Mouse (Mus musculus) CH12.LX (cell line): ENCODE data around the gene Ift172. TPM values are rescaled to one million over a fixed set of nuclear protein-coding genes. Genes with fewer than 3 reads are reported as not detected.

ENCODE experiments used
- DNase-seq: peaks from one replicate; pipeline ENCODE4 v3.0.0-alpha.2; 2013; ENCODE audit errors: extremely low read depth
- H3K27ac ChIP-seq: 2 replicates; pipeline ENCODE4 v1.5.1; 2012; ENCODE audit warnings: low read depth, mild to moderate bottlenecking, control low read depth, moderate library complexity; ENCODE audit not compliant: insufficient read depth
- H3K27me3 ChIP-seq: replicated peaks from 2 replicates; pipeline ENCODE3; 2012; ENCODE audit warnings: inconsistent platforms
- H3K36me3 ChIP-seq, 2 experiments: replicated peaks in 1 of 2; 2 replicates each; pipeline versions ENCODE3 to v1.6.1; 2012; ENCODE audit warnings: inconsistent platforms in 1 of 2, low read length in 1 of 2, mild to moderate bottlenecking in 1 of 2, mixed read lengths in 1 of 2, moderate library complexity in 1 of 2; ENCODE audit not compliant: control insufficient read depth in 1 of 2, insufficient read depth in 1 of 2
- H3K4me1 ChIP-seq, 2 experiments: 2 replicates each; pipeline ENCODE4 v1.6.1; 2012; ENCODE audit warnings: inconsistent platforms in 1 of 2, moderate library complexity in 1 of 2; ENCODE audit not compliant: insufficient read depth in 2 of 2, control insufficient read depth in 1 of 2
- H3K4me2 ChIP-seq: 2 replicates; pipeline ENCODE4 v1.6.1; 2012; ENCODE audit warnings: low read depth, mild to moderate bottlenecking, control low read depth; ENCODE audit not compliant: poor library complexity, insufficient read depth, severe bottlenecking
- H3K4me3 ChIP-seq, 3 experiments: fragments of 150-350 bp in 1 of 3; sonication (generic) in 1 of 3; replicated peaks in 1 of 3; 2 replicates each; pipeline versions ENCODE3 to v1.5.1; 2011 to 2012; ENCODE audit warnings: low read depth in 2 of 3, low read length in 2 of 3, mild to moderate bottlenecking in 2 of 3, moderate library complexity in 2 of 3, control low read depth in 1 of 3, improper control_type of control experiment in 1 of 3, inconsistent platforms in 1 of 3, mixed read lengths in 1 of 3; ENCODE audit not compliant: poor library complexity in 1 of 3
- H3K79me2 ChIP-seq: replicated peaks from 2 replicates; pipeline ENCODE4 v1.6.1; 2012; ENCODE audit warnings: mild to moderate bottlenecking, moderate library complexity; ENCODE audit not compliant: control insufficient read depth, poor library complexity, insufficient read depth, severe bottlenecking; ENCODE audit errors: extremely low read depth
- H3K9ac ChIP-seq: 2 replicates; pipeline ENCODE4 v1.6.1; 2012; ENCODE audit warnings: low read depth, mild to moderate bottlenecking, control low read depth, moderate library complexity; ENCODE audit not compliant: insufficient read depth
- H3K9me3 ChIP-seq: replicated peaks from 2 replicates; pipeline ENCODE3; 2012; ENCODE audit warnings: low read length, inconsistent platforms, mixed read lengths
- CHD1 ChIP-seq: IDR thresholded peaks from 2 replicates; pipeline ENCODE4 v1.6.1; 2012; ENCODE audit warnings: low read depth, low read length, improper control_type of control experiment, inconsistent platforms
- CHD2 ChIP-seq: IDR thresholded peaks from 2 replicates; pipeline ENCODE4 v1.6.1; 2011; ENCODE audit warnings: low read length, improper control_type of control experiment
- CTCF ChIP-seq, 2 experiments: IDR thresholded peaks in 1 of 2; conservative IDR thresholded peaks in 1 of 2; 2 replicates each; pipeline ENCODE4 v1.5.1; 2011 to 2012; ENCODE audit warnings: low read depth in 2 of 2, low read length in 2 of 2, improper control_type of control experiment in 1 of 2, inconsistent platforms in 1 of 2, mild to moderate bottlenecking in 1 of 2, moderate library complexity in 1 of 2
- E2F4 ChIP-seq: IDR thresholded peaks from 2 replicates; pipeline ENCODE4 v1.6.1; 2011; ENCODE audit warnings: low read depth, low read length, improper control_type of control experiment; ENCODE audit not compliant: insufficient replicate concordance
- GABPA ChIP-seq: IDR thresholded peaks from 2 replicates; pipeline ENCODE4 v1.6.1; 2012; ENCODE audit warnings: low read depth, low read length, improper control_type of control experiment, inconsistent platforms; ENCODE audit not compliant: insufficient replicate concordance
- HCFC1 ChIP-seq: IDR thresholded peaks from 2 replicates; pipeline ENCODE4 v1.6.1; 2012; ENCODE audit warnings: low read depth, mild to moderate bottlenecking, inconsistent platforms, low read length, improper control_type of control experiment
- KAT2A ChIP-seq: IDR thresholded peaks from 2 replicates; pipeline ENCODE4 v1.6.1; 2012; ENCODE audit warnings: low read length, improper control_type of control experiment, inconsistent platforms; ENCODE audit not compliant: insufficient replicate concordance
- MEF2A ChIP-seq: IDR thresholded peaks from 2 replicates; pipeline ENCODE4 v1.6.1; 2014; ENCODE audit warnings: low read depth, mild to moderate bottlenecking, inconsistent platforms, low read length, improper control_type of control experiment, borderline replicate concordance
- MXI1 ChIP-seq: IDR thresholded peaks from 2 replicates; pipeline ENCODE4 v1.6.1; 2011; ENCODE audit warnings: mild to moderate bottlenecking, low read depth, low read length, improper control_type of control experiment
- MYC ChIP-seq: IDR thresholded peaks from 2 replicates; pipeline ENCODE4 v1.6.1; 2011; ENCODE audit warnings: low read depth, mild to moderate bottlenecking, improper control_type of control experiment, low read length
- NRF1 ChIP-seq: IDR thresholded peaks from 2 replicates; pipeline ENCODE4 v1.6.1; 2014; ENCODE audit warnings: low read depth, mild to moderate bottlenecking, inconsistent platforms, low read length, improper control_type of control experiment, moderate library complexity
- PAX5 ChIP-seq: IDR thresholded peaks from 2 replicates; pipeline ENCODE4 v1.6.1; 2012; ENCODE audit warnings: low read length, inconsistent platforms, mixed read lengths
- POLR2AphosphoS2 ChIP-seq: IDR thresholded peaks from 2 replicates; pipeline ENCODE4 v1.6.1; 2011; ENCODE audit warnings: low read depth, low read length, improper control_type of control experiment
- RAD21 ChIP-seq: IDR thresholded peaks from 2 replicates; pipeline ENCODE4 v1.6.1; 2011; ENCODE audit warnings: low read depth, mild to moderate bottlenecking, low read length, improper control_type of control experiment, moderate library complexity
- TCF12 ChIP-seq: IDR thresholded peaks from 2 replicates; pipeline ENCODE4 v1.6.1; 2014; ENCODE audit warnings: low read depth, mild to moderate bottlenecking, inconsistent platforms, low read length, improper control_type of control experiment
- UBTF ChIP-seq: IDR thresholded peaks from 2 replicates; pipeline ENCODE4 v1.6.1; 2012; ENCODE audit warnings: low read depth, mild to moderate bottlenecking, inconsistent platforms, low read length, improper control_type of control experiment, moderate library complexity
- ZMIZ1 ChIP-seq: IDR thresholded peaks from 2 replicates; pipeline ENCODE4 v1.6.1; 2012; ENCODE audit warnings: low read depth, mild to moderate bottlenecking, inconsistent platforms, low read length, improper control_type of control experiment
- ZNF384 ChIP-seq: IDR thresholded peaks from 2 replicates; pipeline ENCODE4 v1.6.1; 2012; ENCODE audit warnings: low read depth, low read length, improper control_type of control experiment, inconsistent platforms
- dilution Hi-C: fragments of 300-500 bp; cut with MboI; formaldehyde crosslinking; loops from 2 replicates; pipeline ENCODE4 v1.14.3; 2020; ENCODE audit warnings: low sequenced_read_pairs; ENCODE audit not compliant: extremely low pct_unique_long_range_greater_than_20kb, extremely low pct_ligation_motif_present
- in situ Hi-C: fragments of 300-500 bp; cut with MboI; formaldehyde crosslinking; loops from 3 replicates; pipeline ENCODE4 v1.14.3; 2019; ENCODE audit warnings: low sequenced_read_pairs, low pct_ligation_motif_present, low pct_unique_long_range_greater_than_20kb, mixed read lengths
- polyA plus RNA-seq: library from polyadenylated mRNA; unstranded; fragments of >175 nt; gene quantifications from 2 replicates; pipeline ENCODE4 v1.2.1, GENCODE M21; 2012; ENCODE audit warnings: low read depth; ENCODE audit not compliant: insufficient read length
- total RNA-seq, 2 experiments: library from RNA; depleted of rRNA; stranded (reverse); fragments of 300-350 nt in 1 of 2; fragments of >200 nt in 1 of 2; gene quantifications; 2 replicates each; pipeline ENCODE4 v1.2.3; 2012 to 2014

The Ift172 gene
- total and polyA plus RNA-seq, 3 experiments, result 6.1 to 21.5 (median 8.5) TPM

GRCm38 (mm10) chr5:31219911-31220447 lies 70.9 kb downstream of the Ift172 start:
- Histone ChIP-seq H3K36me3 (peaks cover 0 to 11% of the 10 kb centered on the region in 2 experiments), H3K4me3 (peak overlapping the region; percentile 57 to 93 (median 84)), H3K27me3 (no peaks in the 10 kb centered on the region), H3K9me3 (no peaks in the 10 kb centered on the region), H3K4me1 (peaks cover 0 to 25% of the 10 kb centered on the region in 2 experiments; a peak in 2 of 4 replicates), H3K79me2 (peaks cover 49% of the 10 kb centered on the region), H3K27ac (peak overlapping the region; percentile 89), H3K4me2 (0 out of 2 replicates have a peak overlapping the region, but pooled peaks have one; percentile 40), H3K9ac (peak overlapping the region; percentile 75)
- in situ Hi-C loops, result no loop called here
- dilution Hi-C loops, result no loop called here
- peak; percentile 58 for DNase-seq
- TF ChIP-seq GABPA, result no peak
- TF ChIP-seq MXI1, result no peak; the same call in 1 of the 2 replicates
- TF ChIP-seq TCF12, result peak; percentile 8; the same call in 1 of the 2 replicates

GRCm38 (mm10) chr5:31219474-31219873 lies 71.4 kb downstream of the Ift172 start:
- in situ Hi-C loops (no loop called here), dilution Hi-C loops (no loop called here)
- no peak overlapping the region for H3K27ac ChIP-seq
- H3K9me3 ChIP-seq, result no peaks in the 10 kb centered on the region
- H3K4me2 ChIP-seq, result peak overlapping the region; percentile 86; the same call in 1 of the 2 replicates
- DNase-seq, result no peak
- H3K4me3 ChIP-seq, result peak overlapping the region; percentile 57 to 93 (median 84)
- H3K9ac ChIP-seq, result peak overlapping the region; percentile 75
- H3K36me3 ChIP-seq, result peaks cover 0 to 15% of the 10 kb centered on the region in 2 experiments
- no peaks in the 10 kb centered on the region for H3K27me3 ChIP-seq
- TF ChIP-seq E2F4 (no peak), PAX5 (no peak), RAD21 (no peak), ZNF384 (no peak), NRF1 (no peak), ZMIZ1 (no peak)
- peaks cover 0 to 30% of the 10 kb centered on the region in 2 experiments; a peak in 2 of 4 replicates for H3K4me1 ChIP-seq
- H3K79me2 ChIP-seq, result peaks cover 54% of the 10 kb centered on the region

GRCm38 (mm10) chr5:31219070-31219469 lies 71.8 kb downstream of the Ift172 start:
- in situ Hi-C loops, result no loop called here
- no peak for DNase-seq
- no peak overlapping the region for H3K27ac ChIP-seq

More at GRCm38 (mm10) chr5:31219070-31219469, 71.8 kb downstream of the Ift172 start:
- peaks cover 0 to 30% of the 10 kb centered on the region in 2 experiments; a peak in 2 of 4 replicates for H3K4me1 ChIP-seq
- H3K9ac ChIP-seq, result peak overlapping the region; percentile 75; the same call in 1 of the 2 replicates
- peaks cover 0 to 19% of the 10 kb centered on the region in 2 experiments for H3K36me3 ChIP-seq
- peaks cover 58% of the 10 kb centered on the region for H3K79me2 ChIP-seq
- H3K4me3 ChIP-seq, result peak overlapping the region; percentile 42 to 93 (median 57)
- TF ChIP-seq TCF12 (no peak), MXI1 (no peak), POLR2AphosphoS2 (no peak), CHD2 (no peak), CTCF (conservative IDR thresholded peaks at IDR 0.05 in 1 of 2, IDR thresholded peaks at IDR 0.05 in 1 of 2; ENCODE audit: low read depth in 2 of 2, low read length in 2 of 2) (peak in 1 of 2 experiments; percentile 24; a peak in 2 of 4 replicates), MYC (no peak), PAX5 (no peak), GABPA (no peak), CHD1 (no peak), KAT2A (no peak), HCFC1 (0 out of 2 replicates have a peak, but pooled peaks have one; percentile 4), ZNF384 (peak; percentile 98), MEF2A (no peak), UBTF (0 out of 2 replicates have a peak, but pooled peaks have one; percentile 22)
- H3K27me3 ChIP-seq, result no peaks in the 10 kb centered on the region
- H3K9me3 ChIP-seq, result no peaks in the 10 kb centered on the region
- dilution Hi-C loops, result no loop called here
- H3K4me2 ChIP-seq, result peak overlapping the region; percentile 86
